Mouse (Mus musculus) limb, embryonic 12.5 days (tissue): ENCODE measurements around the gene Sntg2. TPM values are rescaled to one million over a fixed set of nuclear protein-coding genes. Genes with fewer than 3 reads are reported as not detected.

Experiments used
- ATAC-seq: fragments of 200-750 bp; cut with Nextera tagmentation; 2 replicates; pipeline ENCODE4 v1.8.0; 2017; ENCODE audit warnings: low read depth, moderate TSS enrichment; ENCODE audit not compliant: insufficient number of reproducible peaks, insufficient read depth, low FRiP score, low TSS enrichment
- H3K27ac ChIP-seq: fragments of 300-500 bp; sonication (generic); 2 replicates; pipeline ENCODE4 v1.5.1; 2016; ENCODE audit warnings: mild to moderate bottlenecking, moderate library complexity
- H3K27me3 ChIP-seq: fragments of 300-500 bp; sonication (generic); 2 replicates; pipeline ENCODE4 v1.6.1; 2016; ENCODE audit warnings: mild to moderate bottlenecking, moderate library complexity
- H3K36me3 ChIP-seq: fragments of 300-500 bp; sonication (generic); 2 replicates; pipeline ENCODE4 v1.6.1; 2016; ENCODE audit warnings: mild to moderate bottlenecking, moderate library complexity
- H3K4me1 ChIP-seq: fragments of 300-500 bp; sonication (generic); replicated peaks from 2 replicates; pipeline ENCODE4 v1.6.1; 2016
- H3K4me2 ChIP-seq: fragments of 300-500 bp; sonication (generic); 2 replicates; pipeline ENCODE4 v1.6.1; 2016; ENCODE audit warnings: mild to moderate bottlenecking, moderate library complexity
- H3K4me3 ChIP-seq: fragments of 300-500 bp; sonication (generic); replicated peaks from 2 replicates; pipeline ENCODE4 v1.5.1; 2016; ENCODE audit warnings: mild to moderate bottlenecking
- H3K9ac ChIP-seq: fragments of 300-500 bp; sonication (generic); replicated peaks from 2 replicates; pipeline ENCODE4 v1.6.1; 2016; ENCODE audit warnings: mild to moderate bottlenecking, moderate library complexity
- H3K9me3 ChIP-seq: fragments of 300-500 bp; sonication (generic); 2 replicates; pipeline ENCODE4 v1.6.1; 2016; ENCODE audit warnings: mild to moderate bottlenecking, moderate library complexity
- WGBS: fragments of 180-500 bp; shearing (Covaris S2); methylation state at CpG from one replicate; pipeline ENCODE4 v1.1.7; 2016; 5-methylcytosine and 5-hydroxymethylcytosine counted together
- polyA plus RNA-seq: library from polyadenylated mRNA; unstranded; fragments of >200 nt; fragmentation: Nextera tagmentation; extraction: Ambion mirVana; gene quantifications from 2 replicates; pipeline ENCODE4 v1.2.1, GENCODE M21; 2016

Sntg2 gene
- polyA plus RNA-seq, 1 experiment from 2014 or later: 1.8 TPM

DNA sequence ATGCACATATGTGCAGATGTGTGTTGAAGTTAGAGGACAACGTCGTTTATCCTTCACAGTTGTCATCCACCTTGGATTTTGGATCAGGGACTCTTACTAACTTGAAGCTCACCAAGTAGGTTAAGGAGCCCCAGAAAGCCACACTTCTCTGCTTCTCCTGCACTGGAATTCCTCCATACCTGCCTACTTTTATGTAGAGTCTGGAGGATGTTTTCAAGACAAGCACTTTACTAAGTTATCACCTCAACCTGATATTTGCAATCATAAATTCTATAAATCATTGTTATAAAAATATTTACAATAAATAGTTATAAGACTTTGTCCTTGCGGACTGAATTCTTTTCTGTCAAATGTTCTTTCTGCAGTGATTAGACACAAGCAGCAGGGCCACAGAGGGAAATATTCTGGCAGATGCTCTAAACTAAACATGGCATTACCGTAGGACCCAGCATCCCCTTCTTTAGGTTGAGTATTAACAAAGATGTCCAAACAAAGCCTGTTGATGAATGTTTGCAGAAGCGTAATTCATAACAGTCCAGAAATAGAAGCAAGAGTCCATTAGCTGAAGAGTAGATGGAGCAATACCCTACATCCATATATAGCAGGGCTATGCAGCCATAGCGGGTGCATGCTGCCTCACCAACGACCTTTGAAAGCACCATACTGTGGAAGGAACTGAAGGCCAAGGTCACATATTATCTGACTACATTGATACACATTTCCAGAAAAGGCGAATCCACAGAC is 100.8 kb downstream of the Sntg2 start:
- 92% methylated on average over 8 of the region's 8 CpGs for WGBS
- Histone ChIP-seq H3K4me1 (no peaks in the 10 kb centered on the region), H3K9me3 (no peaks in the 10 kb centered on the region), H3K4me2 (no peak overlapping the region), H3K27me3 (peaks cover 11% of the 10 kb centered on the region), H3K4me3 (no peak overlapping the region), H3K36me3 (no peaks in the 10 kb centered on the region), H3K27ac (no peak overlapping the region), H3K9ac (no peak overlapping the region)
- no peak for ATAC-seq

- WGBS: 57% methylated on average over 5 of the region's 5 CpGs
- H3K36me3 ChIP-seq: no peaks in the 10 kb centered on the region
- H3K27ac ChIP-seq: no peak overlapping the region
- peaks cover 5% of the 10 kb centered on the region for H3K27me3 ChIP-seq
- no peak overlapping the region for H3K4me2 ChIP-seq
- no peaks in the 10 kb centered on the region for H3K9me3 ChIP-seq
- H3K4me3 ChIP-seq: no peak overlapping the region
- ATAC-seq: no peak
- H3K9ac ChIP-seq: no peak overlapping the region
- peaks cover 16% of the 10 kb centered on the region for H3K4me1 ChIP-seq
Observed at GRCm38 (mm10) chr12:30264206-30264605, 109.0 kb downstream of the Sntg2 start.

- H3K27me3 ChIP-seq: peaks cover 5% of the 10 kb centered on the region
- H3K4me2 ChIP-seq: no peak overlapping the region
- H3K9ac ChIP-seq: no peak overlapping the region
- H3K4me1 ChIP-seq: peaks cover 17% of the 10 kb centered on the region
- no peak overlapping the region for H3K4me3 ChIP-seq
- H3K27ac ChIP-seq: no peak overlapping the region
- WGBS: 20% methylated on average over 2 of the region's 2 CpGs
- no peak for ATAC-seq
- no peaks in the 10 kb centered on the region for H3K36me3 ChIP-seq
- no peaks in the 10 kb centered on the region for H3K9me3 ChIP-seq
Observed at GRCm38 (mm10) chr12:30261187-30261586, 112.0 kb downstream of the Sntg2 start.

DNA sequence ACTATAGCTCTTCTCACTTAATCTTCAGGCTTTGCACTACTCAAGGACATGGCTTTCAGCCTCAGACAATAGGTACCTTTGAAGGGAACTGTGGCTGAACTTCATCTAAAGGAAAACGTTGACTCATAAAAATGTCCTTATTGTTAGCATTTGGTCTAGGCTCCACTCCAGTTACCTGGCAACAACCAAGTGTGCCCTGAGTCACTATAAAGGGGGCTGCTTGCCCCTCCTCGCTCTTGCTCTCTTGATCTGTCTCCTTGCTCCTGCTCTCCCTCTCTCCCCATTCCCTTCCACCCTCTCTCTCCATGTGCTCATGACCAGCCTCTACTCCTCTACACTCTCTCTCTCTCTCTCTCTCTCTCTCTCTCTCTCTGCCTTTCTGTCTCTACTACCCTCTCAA is 114.5 kb downstream of the Sntg2 start:
- no peak overlapping the region for H3K4me3 ChIP-seq
- no peaks in the 10 kb centered on the region for H3K36me3 ChIP-seq
- H3K9ac ChIP-seq: no peak overlapping the region
- H3K4me1 ChIP-seq: peaks cover 17% of the 10 kb centered on the region
- H3K27me3 ChIP-seq: peaks cover 3% of the 10 kb centered on the region; the same call in 1 of the 2 replicates
- no peak overlapping the region for H3K27ac ChIP-seq
- no peaks in the 10 kb centered on the region for H3K9me3 ChIP-seq
- no peak overlapping the region for H3K4me2 ChIP-seq
- no peak for ATAC-seq
- WGBS: 65% methylated on average over 2 of the region's 2 CpGs

- Histone ChIP-seq H3K9me3 (no peaks in the 10 kb centered on the region), H3K27me3 (peaks cover 3% of the 10 kb centered on the region; the same call in 1 of the 2 replicates), H3K4me1 (peaks cover 17% of the 10 kb centered on the region), H3K36me3 (no peaks in the 10 kb centered on the region), H3K4me3 (no peak overlapping the region), H3K9ac (no peak overlapping the region), H3K4me2 (no peak overlapping the region), H3K27ac (no peak overlapping the region)
- ATAC-seq: no peak
- 92% methylated on average over 7 of the region's 7 CpGs for WGBS
Observed at GRCm38 (mm10) chr12:30257664-30258063, 115.5 kb downstream of the Sntg2 start.

- peaks cover 3% of the 10 kb centered on the region; the same call in 1 of the 2 replicates for H3K27me3 ChIP-seq
- no peak for ATAC-seq
- H3K27ac ChIP-seq: no peak overlapping the region
- no peak overlapping the region for H3K4me2 ChIP-seq
- H3K36me3 ChIP-seq: no peaks in the 10 kb centered on the region
- H3K9me3 ChIP-seq: no peaks in the 10 kb centered on the region
- H3K4me3 ChIP-seq: no peak overlapping the region
- peaks cover 17% of the 10 kb centered on the region for H3K4me1 ChIP-seq
- H3K9ac ChIP-seq: no peak overlapping the region
- 68% methylated on average over 3 of the region's 3 CpGs for WGBS
Observed at GRCm38 (mm10) chr12:30256207-30256606, 117.0 kb downstream of the Sntg2 start.

- no peak overlapping the region for H3K27ac ChIP-seq
- H3K9ac ChIP-seq: no peak overlapping the region
- no peaks in the 10 kb centered on the region for H3K27me3 ChIP-seq
- ATAC-seq: no peak
- 88% methylated on average over 10 of the region's 10 CpGs for WGBS
- no peaks in the 10 kb centered on the region for H3K36me3 ChIP-seq
- no peak overlapping the region for H3K4me2 ChIP-seq
- H3K9me3 ChIP-seq: no peaks in the 10 kb centered on the region; the same call in 1 of the 2 replicates
- H3K4me3 ChIP-seq: no peak overlapping the region
- peaks cover 4% of the 10 kb centered on the region for H3K4me1 ChIP-seq
Observed at GRCm38 (mm10) chr12:30254581-30254980, 118.6 kb downstream of the Sntg2 start.

- H3K4me3 ChIP-seq: no peak overlapping the region
- no peak overlapping the region for H3K27ac ChIP-seq
- no peaks in the 10 kb centered on the region for H3K4me1 ChIP-seq
- no peaks in the 10 kb centered on the region for H3K36me3 ChIP-seq
- H3K9me3 ChIP-seq: no peaks in the 10 kb centered on the region; the same call in 1 of the 2 replicates
- H3K9ac ChIP-seq: no peak overlapping the region
- ATAC-seq: no peak
- 91% methylated on average over 4 of the region's 4 CpGs for WGBS
- H3K4me2 ChIP-seq: no peak overlapping the region
- no peaks in the 10 kb centered on the region for H3K27me3 ChIP-seq
Observed at GRCm38 (mm10) chr12:30252381-30252780, 120.8 kb downstream of the Sntg2 start.

- no peaks in the 10 kb centered on the region for H3K27me3 ChIP-seq
- H3K9ac ChIP-seq: no peak overlapping the region
- H3K27ac ChIP-seq: no peak overlapping the region
- H3K4me2 ChIP-seq: no peak overlapping the region
- 89% methylated on average over 8 of the region's 8 CpGs for WGBS
- no peaks in the 10 kb centered on the region for H3K36me3 ChIP-seq
- no peaks in the 10 kb centered on the region for H3K4me1 ChIP-seq
- no peaks in the 10 kb centered on the region; the same call in 1 of the 2 replicates for H3K9me3 ChIP-seq
- no peak for ATAC-seq
- H3K4me3 ChIP-seq: no peak overlapping the region
Observed at GRCm38 (mm10) chr12:30251283-30251829, 121.8 kb downstream of the Sntg2 start.

GRCm38 (mm10) chr12:30249068-30249467 is 124.1 kb downstream of the Sntg2 start:
- H3K27ac ChIP-seq: no peak overlapping the region
- H3K9ac ChIP-seq: no peak overlapping the region
- no peaks in the 10 kb centered on the region for H3K36me3 ChIP-seq
- H3K4me3 ChIP-seq: no peak overlapping the region
- no peaks in the 10 kb centered on the region; the same call in 1 of the 2 replicates for H3K9me3 ChIP-seq
- no peaks in the 10 kb centered on the region for H3K27me3 ChIP-seq
- no peak overlapping the region for H3K4me2 ChIP-seq
- no peak for ATAC-seq
- 89% methylated on average over 3 of the region's 3 CpGs for WGBS
- no peaks in the 10 kb centered on the region for H3K4me1 ChIP-seq

GRCm38 (mm10) chr12:30246286-30246945 is 126.8 kb downstream of the Sntg2 start:
- no peak overlapping the region for H3K27ac ChIP-seq
- no peaks in the 10 kb centered on the region; the same call in 1 of the 2 replicates for H3K9me3 ChIP-seq
- no peaks in the 10 kb centered on the region for H3K4me1 ChIP-seq
- 75% methylated on average over 5 of the region's 5 CpGs for WGBS
- H3K9ac ChIP-seq: no peak overlapping the region
- no peak for ATAC-seq
- no peak overlapping the region for H3K4me2 ChIP-seq
- H3K27me3 ChIP-seq: no peaks in the 10 kb centered on the region
- H3K4me3 ChIP-seq: no peak overlapping the region
- H3K36me3 ChIP-seq: no peaks in the 10 kb centered on the region
